Comparison of ENCODE assay signal across 13 mouse cellular contexts in the genomic region with DNA sequence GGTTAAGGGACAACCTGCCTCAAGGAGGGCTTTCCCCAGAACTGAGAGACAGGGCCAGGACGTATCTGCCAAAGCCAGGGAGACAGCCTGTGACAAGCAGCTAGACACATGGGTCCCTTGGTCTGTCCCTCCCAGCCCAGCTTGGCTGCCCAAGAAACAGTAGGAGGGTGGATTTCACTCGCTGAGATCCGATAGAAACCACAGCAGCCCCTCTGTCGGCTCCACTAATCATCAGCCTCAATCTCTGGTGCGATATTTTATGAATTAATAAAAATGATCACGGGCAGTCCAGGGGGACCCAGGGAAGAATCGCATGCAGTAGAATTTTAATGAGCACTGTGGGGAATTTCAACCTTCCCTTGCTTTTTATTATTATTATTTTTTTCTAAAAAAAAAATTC.
DNase-seq lines count a peak whose midpoint lies in the region; ATAC-seq and TF ChIP-seq lines count a peak whose summit lies in the region.
"Had no signal": no experiment of that assay in that cellular context is flagged by ENCODE, and none has a peak within 500 bp of the region (broad histone marks: within the 10 kb centered on the region; RNA-seq: fewer than 3 reads in every experiment).

No protein-coding gene starts in this region.

- no peaks in the 10 kb centered on the region for H3K27me3 ChIP-seq in neural tube, embryonic 11.5 days (ENCODE audit: control insufficient read depth, insufficient read depth, low read length)
- peaks cover 6% of the 10 kb centered on the region; the same call in 1 of the 2 replicates for H3K27me3 ChIP-seq in forebrain, postnatal 0 days (ENCODE audit: insufficient read depth, low read length)
- H3K27me3 ChIP-seq in midbrain, embryonic 11.5 days (ENCODE audit: control insufficient read depth, insufficient read depth, low read length), result no peaks in the 10 kb centered on the region

- H3K4me2 ChIP-seq in neural tube, embryonic 11.5 days (ENCODE audit: low read depth), result no peak overlapping the region
- peak overlapping the region; percentile 28; the same call in 1 of the 2 replicates for H3K4me2 ChIP-seq in forebrain, postnatal 0 days (ENCODE audit: low read depth)
- no peak overlapping the region for H3K4me2 ChIP-seq in midbrain, embryonic 11.5 days
- H3K4me2 ChIP-seq: heart, embryonic 12.5 days; kidney, embryonic 15.5 days; stomach, embryonic 15.5 days had no signal

- no peak for DNase-seq in neural tube, embryonic 11.5 days (ENCODE audit: low spot score)
- no peak for DNase-seq in neural tube, embryonic 10.5 days (ENCODE audit: extremely low spot score, low spot score)
- no peak for DNase-seq in forebrain, postnatal 0 days
- DNase-seq in midbrain, embryonic 11.5 days (ENCODE audit: low spot score, missing footprints), result no peak
- DNase-seq in retina, embryonic 14.5 days (ENCODE audit: low spot score), result peak; percentile 39
- no peak for DNase-seq in Muller cell, postnatal 12 days (ENCODE audit: inconsistent ontology term)
- no peak for DNase-seq in urinary bladder, postnatal 25 days (ENCODE audit: low spot score)
- DNase-seq: gastrocnemius, adult 2 months had no signal

- peaks cover 7% of the 10 kb centered on the region; the same call in 1 of the 2 replicates for H3K4me1 ChIP-seq in neural tube, embryonic 11.5 days (ENCODE audit: control insufficient read depth, insufficient read depth, low read length)
- H3K4me1 ChIP-seq in forebrain, postnatal 0 days (ENCODE audit: insufficient read depth), result no peaks in the 10 kb centered on the region; the same call in 1 of the 2 replicates
- H3K4me1 ChIP-seq in midbrain, embryonic 11.5 days (ENCODE audit: control insufficient read depth, insufficient read depth, low read length), result peaks cover 22% of the 10 kb centered on the region
- H3K4me1 ChIP-seq: heart, embryonic 12.5 days; stomach, embryonic 15.5 days had no signal

- TF ChIP-seq CTCF in forebrain, postnatal 0 days (IDR thresholded peaks at IDR 0.05; ENCODE audit: low read depth), result no peak

- no peak overlapping the region for H3K4me3 ChIP-seq in neural tube, embryonic 11.5 days (ENCODE audit: low read depth, low read length)
- no peak overlapping the region for H3K4me3 ChIP-seq in forebrain, postnatal 0 days (ENCODE audit: low read depth, low read length)
- no peak overlapping the region for H3K4me3 ChIP-seq in midbrain, embryonic 11.5 days (ENCODE audit: low read depth, low read length)
- H3K4me3 ChIP-seq: erythroblast, embryonic 14.5 days; gastrocnemius, adult 2 months; heart, embryonic 12.5 days; kidney, embryonic 15.5 days; stomach, embryonic 15.5 days had no signal

- H3K27ac ChIP-seq in neural tube, embryonic 11.5 days (ENCODE audit: low read depth, low read length), result 0 out of 2 replicates have a peak overlapping the region, but pooled peaks have one; percentile 3
- no peak overlapping the region for H3K27ac ChIP-seq in forebrain, postnatal 0 days (ENCODE audit: low read depth, low read length)
- peak overlapping the region; percentile 51; the same call in 1 of the 2 replicates for H3K27ac ChIP-seq in midbrain, embryonic 11.5 days (ENCODE audit: low read depth, low read length)
- H3K27ac ChIP-seq: gastrocnemius, adult 2 months; kidney, embryonic 15.5 days; stomach, embryonic 15.5 days had no signal

- no peak overlapping the region for H3K9ac ChIP-seq in neural tube, embryonic 11.5 days (ENCODE audit: low read length)
- H3K9ac ChIP-seq in forebrain, postnatal 0 days, result no peak overlapping the region
- no peak overlapping the region for H3K9ac ChIP-seq in midbrain, embryonic 11.5 days (ENCODE audit: low read length)
- H3K9ac ChIP-seq: heart, embryonic 12.5 days; kidney, embryonic 15.5 days; stomach, embryonic 15.5 days had no signal

- no peaks in the 10 kb centered on the region for H3K9me3 ChIP-seq in neural tube, embryonic 11.5 days (ENCODE audit: control insufficient read depth, low read length)
- no peaks in the 10 kb centered on the region for H3K9me3 ChIP-seq in forebrain, postnatal 0 days (ENCODE audit: low read length)
- no peaks in the 10 kb centered on the region for H3K9me3 ChIP-seq in midbrain, embryonic 11.5 days (ENCODE audit: control insufficient read depth, low read length)
- H3K9me3 ChIP-seq: heart, embryonic 12.5 days; kidney, embryonic 15.5 days; stomach, embryonic 15.5 days had no signal

- 40% methylated on average over 7 of the region's 7 CpGs for WGBS in neural tube, embryonic 11.5 days
- 21% methylated on average over 7 of the region's 7 CpGs for WGBS in forebrain, postnatal 0 days
- 53% methylated on average over 7 of the region's 7 CpGs for WGBS in midbrain, embryonic 11.5 days

- no peak for ATAC-seq in neural tube, embryonic 11.5 days (ENCODE audit: insufficient read depth, low FRiP score, low TSS enrichment)
- ATAC-seq in forebrain, postnatal 0 days, result peak; percentile 2; the same call in 1 of the 2 replicates
- peak; percentile 26 for ATAC-seq in midbrain, embryonic 11.5 days (ENCODE audit: low FRiP score)
- ATAC-seq in CD4-positive, CD25-positive, alpha-beta regulatory T cell, adult 4 months, result no peak

- no peaks in the 10 kb centered on the region for H3K36me3 ChIP-seq in neural tube, embryonic 11.5 days (ENCODE audit: control insufficient read depth, insufficient read depth, low read length)
- H3K36me3 ChIP-seq in forebrain, postnatal 0 days (ENCODE audit: insufficient read depth), result no peaks in the 10 kb centered on the region
- no peaks in the 10 kb centered on the region for H3K36me3 ChIP-seq in midbrain, embryonic 11.5 days (ENCODE audit: control insufficient read depth, insufficient read depth, low read length)
- H3K36me3 ChIP-seq: heart, embryonic 12.5 days; kidney, embryonic 15.5 days; stomach, embryonic 15.5 days had no signal

Comparison
In these comparisons a context has a peak if more than half of its experiments do, and no peak if none do; other contexts are left out.
1. ATAC-seq: peak in forebrain, postnatal 0 days (single experiment) and midbrain, embryonic 11.5 days (single experiment); none in neural tube, embryonic 11.5 days (single experiment) and CD4-positive, CD25-positive, alpha-beta regulatory T cell, adult 4 months (single experiment).